Mouse (Mus musculus) midbrain, embryonic 14.5 days (tissue): ENCODE results near the gene Frmd8. TPM values are rescaled to one million over a fixed set of nuclear protein-coding genes. Genes with fewer than 3 reads are reported as not detected.

ENCODE experiments used
- ATAC-seq: fragments of 200-750 bp; cut with Nextera tagmentation; 2 replicates; pipeline ENCODE4 v1.8.0; 2017; ENCODE audit warnings: moderate number of reproducible peaks, moderate library complexity; ENCODE audit not compliant: low FRiP score, low TSS enrichment
- DNase-seq: peaks from one replicate; pipeline ENCODE4 v3.0.0-alpha.2; 2015
- H3K27ac ChIP-seq: fragments of 300-500 bp; sonication (generic); replicated peaks from 2 replicates; pipeline ENCODE4 v1.5.1; 2014; ENCODE audit warnings: mild to moderate bottlenecking, low read depth, low read length, moderate library complexity
- H3K27me3 ChIP-seq: fragments of 300-500 bp; sonication (generic); 2 replicates; pipeline ENCODE4 v1.6.1; 2014; ENCODE audit warnings: low read length, control low read depth, mixed read lengths; ENCODE audit not compliant: control insufficient read depth, insufficient read depth
- H3K36me3 ChIP-seq: fragments of 300-500 bp; sonication (generic); 2 replicates; pipeline ENCODE4 v1.6.1; 2014; ENCODE audit warnings: low read length, control low read depth; ENCODE audit not compliant: control insufficient read depth, insufficient read depth
- H3K4me1 ChIP-seq: fragments of 300-500 bp; sonication (generic); 2 replicates; pipeline ENCODE4 v1.6.1; 2014; ENCODE audit warnings: mild to moderate bottlenecking, antibody characterized with exemption, low read length, control low read depth; ENCODE audit not compliant: control insufficient read depth, insufficient read depth
- H3K4me2 ChIP-seq: fragments of 300-500 bp; sonication (generic); 2 replicates; pipeline ENCODE4 v1.6.1; 2014; ENCODE audit warnings: mild to moderate bottlenecking, low read length, moderate library complexity
- H3K4me3 ChIP-seq: fragments of 300-500 bp; sonication (generic); replicated peaks from 2 replicates; pipeline ENCODE4 v1.5.1; 2014; ENCODE audit warnings: low read depth, low read length
- H3K9ac ChIP-seq: fragments of 300-500 bp; sonication (generic); replicated peaks from 2 replicates; pipeline ENCODE4 v1.6.1; 2014; ENCODE audit warnings: mild to moderate bottlenecking, low read length, moderate library complexity
- H3K9me3 ChIP-seq: fragments of 300-500 bp; sonication (generic); 2 replicates; pipeline ENCODE4 v1.6.1; 2016; ENCODE audit warnings: low read length, control low read depth, mixed read lengths; ENCODE audit not compliant: control insufficient read depth
- WGBS: fragments of 180-500 bp; shearing (Covaris S2); extraction: QIAGEN DNeasy Blood & Tissue Kit; methylation state at CpG from one replicate; pipeline ENCODE4 v1.1.7; 2014; 5-methylcytosine and 5-hydroxymethylcytosine counted together
- polyA plus RNA-seq: library from polyadenylated mRNA; unstranded; fragments of >200 nt; fragmentation: Nextera tagmentation; extraction: Ambion mirVana; gene quantifications from 2 replicates; pipeline ENCODE4 v1.2.1, GENCODE M21; 2014

The Frmd8 gene
- polyA plus RNA-seq, 1 experiment from 2014 or later = 12.2 TPM

DNA sequence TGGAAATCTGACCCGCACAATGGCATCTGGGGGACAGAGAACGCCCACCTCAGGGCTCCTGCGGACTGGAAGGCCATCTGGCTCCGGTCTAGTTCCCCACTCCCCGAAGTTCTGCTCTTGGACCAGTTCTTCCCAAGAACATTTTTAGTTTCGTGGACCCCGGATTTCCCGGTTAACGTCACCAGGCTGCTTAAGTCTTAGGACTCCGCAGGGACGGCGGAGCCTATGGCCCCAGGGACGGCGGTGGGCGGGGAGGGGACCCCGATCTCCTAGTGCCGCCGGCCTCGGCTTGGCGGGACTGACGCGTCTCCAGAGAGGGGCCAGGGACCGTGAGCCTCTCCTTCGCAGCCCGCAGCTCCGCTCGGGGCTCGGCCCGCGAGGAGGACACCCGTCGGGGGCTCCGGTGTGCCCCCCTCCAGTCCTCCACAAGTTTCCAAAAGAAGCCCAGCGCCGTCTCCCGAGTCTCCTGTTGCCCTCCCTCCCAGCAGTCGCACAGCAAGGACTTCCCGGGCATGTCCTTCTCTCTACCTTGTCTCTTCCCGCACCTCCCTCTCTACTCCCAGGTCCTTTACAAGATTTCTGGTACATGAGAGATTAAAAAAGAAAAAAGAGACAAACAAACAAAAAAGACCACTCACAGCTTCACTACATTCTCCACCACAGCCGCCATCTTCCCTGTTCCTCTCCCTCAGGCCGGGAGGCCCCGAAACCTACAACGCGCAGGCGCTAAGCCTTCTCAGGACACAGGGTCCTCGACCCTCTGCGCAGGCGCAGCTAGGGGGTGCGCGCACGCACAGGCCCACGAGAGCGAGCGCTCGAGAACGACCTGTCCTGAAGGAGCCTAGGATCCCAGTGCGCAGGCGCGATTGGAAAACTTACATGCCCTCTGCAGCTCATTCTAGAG, 37.3 kb upstream of the Frmd8 start:
- Histone ChIP-seq H3K4me3 (peak overlapping the region; percentile 95), H3K4me1 (peaks cover 27% of the 10 kb centered on the region), H3K4me2 (peak overlapping the region; percentile 79), H3K9me3 (no peaks in the 10 kb centered on the region), H3K27me3 (no peaks in the 10 kb centered on the region), H3K9ac (peak overlapping the region; percentile 81), H3K27ac (peak overlapping the region; percentile 77), H3K36me3 (peaks cover 11% of the 10 kb centered on the region)
- under 1% methylated on average over 59 of the region's 59 CpGs for WGBS
- ATAC-seq = peak; percentile 92
- DNase-seq = peak; percentile 100

DNA sequence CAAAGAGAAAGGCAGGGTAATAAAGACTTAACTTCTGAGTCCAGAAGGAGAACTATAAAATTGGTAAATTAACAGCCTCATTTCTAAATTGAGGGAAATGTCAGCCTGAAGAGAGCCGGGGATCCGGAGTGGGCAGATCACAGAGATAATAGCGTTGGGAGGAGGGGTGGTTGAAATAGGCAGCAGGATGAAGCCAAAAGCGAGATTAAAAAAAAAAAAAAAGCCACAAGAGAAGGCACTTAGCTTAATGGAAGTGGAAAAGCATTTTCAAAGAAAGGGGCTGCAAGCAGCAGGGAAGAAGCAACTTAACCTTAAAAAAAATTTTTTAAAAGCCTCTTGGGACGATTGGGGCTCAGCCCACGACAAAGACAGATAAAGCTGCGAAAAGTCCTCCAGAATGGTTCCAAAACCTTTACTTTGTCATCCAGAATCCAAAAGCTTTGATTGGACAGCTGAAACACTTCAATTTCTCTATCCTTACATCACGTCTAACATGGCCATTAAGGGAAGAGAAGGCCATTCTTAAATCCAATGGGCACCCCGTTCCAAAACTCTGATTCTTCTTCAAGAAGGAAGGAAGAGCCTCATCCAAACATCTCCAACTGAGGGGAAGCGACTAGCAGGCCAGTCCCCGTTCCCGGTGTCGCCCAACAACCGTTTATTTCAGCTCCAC, 36.5 kb upstream of the Frmd8 start:
- 6% methylated on average over 14 of the region's 14 CpGs for WGBS
- Histone ChIP-seq H3K9me3 (no peaks in the 10 kb centered on the region), H3K4me3 (peak overlapping the region; percentile 95), H3K9ac (peak overlapping the region; percentile 81), H3K27ac (peak overlapping the region; percentile 77), H3K27me3 (no peaks in the 10 kb centered on the region), H3K36me3 (peaks cover 14% of the 10 kb centered on the region), H3K4me1 (peaks cover 27% of the 10 kb centered on the region), H3K4me2 (peak overlapping the region; percentile 79)
- ATAC-seq (no peak), DNase-seq (no peak)

DNA sequence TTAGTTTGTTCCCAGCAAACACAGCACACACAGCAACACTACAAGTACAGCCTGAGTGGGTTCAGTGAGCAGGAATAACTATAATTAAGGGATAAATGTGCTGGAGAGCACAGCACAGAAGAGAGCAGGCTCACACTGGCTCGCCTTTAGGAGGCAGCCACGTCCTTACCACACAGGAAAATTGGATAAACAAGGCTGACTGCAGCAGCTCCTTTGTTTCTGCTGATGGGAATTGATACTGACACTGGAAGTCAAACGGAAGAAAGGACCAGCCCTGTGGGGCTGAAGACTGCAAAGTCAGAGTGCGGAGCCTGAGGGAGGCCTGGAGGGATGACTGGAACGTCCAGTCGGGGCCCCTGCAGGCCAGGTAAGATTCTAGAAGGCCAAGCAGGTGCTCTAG, 35.1 kb upstream of the Frmd8 start:
- peak overlapping the region; percentile 95 for H3K4me3 ChIP-seq
- peak overlapping the region; percentile 79 for H3K4me2 ChIP-seq
- H3K9ac ChIP-seq = peak overlapping the region; percentile 35; the same call in 1 of the 2 replicates
- WGBS = 45% methylated on average over 6 of the region's 6 CpGs
- H3K9me3 ChIP-seq = no peaks in the 10 kb centered on the region
- H3K36me3 ChIP-seq = peaks cover 27% of the 10 kb centered on the region
- ATAC-seq (no peak), DNase-seq (peak; percentile 53)
- H3K27me3 ChIP-seq = no peaks in the 10 kb centered on the region
- peaks cover 27% of the 10 kb centered on the region for H3K4me1 ChIP-seq
- H3K27ac ChIP-seq = peak overlapping the region; percentile 74

DNA sequence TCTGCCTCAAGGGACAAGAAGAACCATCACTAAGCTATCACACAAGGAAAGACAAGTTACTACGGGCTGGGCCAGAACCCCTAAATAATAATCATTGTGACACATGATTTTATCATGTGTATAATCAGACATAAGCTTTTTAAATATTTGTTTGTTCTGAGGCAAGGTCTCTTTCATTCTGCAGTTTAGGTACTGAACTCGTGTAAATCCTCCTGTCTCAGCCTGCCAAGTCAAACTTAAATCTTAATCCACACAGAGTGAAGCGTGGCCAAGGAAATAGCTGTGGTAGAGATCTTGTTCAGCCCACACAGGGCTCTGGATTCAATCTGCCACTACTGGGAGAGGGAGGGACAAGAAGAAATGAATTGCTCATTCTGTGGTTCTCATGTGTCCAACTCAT, 32.2 kb upstream of the Frmd8 start:
- peaks cover 22% of the 10 kb centered on the region for H3K4me1 ChIP-seq
- H3K27me3 ChIP-seq = no peaks in the 10 kb centered on the region
- peaks cover 56% of the 10 kb centered on the region for H3K36me3 ChIP-seq
- 87% methylated on average over 3 of the region's 3 CpGs for WGBS
- H3K9ac ChIP-seq = no peak overlapping the region
- no peaks in the 10 kb centered on the region for H3K9me3 ChIP-seq
- no peak for DNase-seq
- no peak for ATAC-seq
- no peak overlapping the region for H3K27ac ChIP-seq
- H3K4me3 ChIP-seq = no peak overlapping the region
- H3K4me2 ChIP-seq = no peak overlapping the region

DNA sequence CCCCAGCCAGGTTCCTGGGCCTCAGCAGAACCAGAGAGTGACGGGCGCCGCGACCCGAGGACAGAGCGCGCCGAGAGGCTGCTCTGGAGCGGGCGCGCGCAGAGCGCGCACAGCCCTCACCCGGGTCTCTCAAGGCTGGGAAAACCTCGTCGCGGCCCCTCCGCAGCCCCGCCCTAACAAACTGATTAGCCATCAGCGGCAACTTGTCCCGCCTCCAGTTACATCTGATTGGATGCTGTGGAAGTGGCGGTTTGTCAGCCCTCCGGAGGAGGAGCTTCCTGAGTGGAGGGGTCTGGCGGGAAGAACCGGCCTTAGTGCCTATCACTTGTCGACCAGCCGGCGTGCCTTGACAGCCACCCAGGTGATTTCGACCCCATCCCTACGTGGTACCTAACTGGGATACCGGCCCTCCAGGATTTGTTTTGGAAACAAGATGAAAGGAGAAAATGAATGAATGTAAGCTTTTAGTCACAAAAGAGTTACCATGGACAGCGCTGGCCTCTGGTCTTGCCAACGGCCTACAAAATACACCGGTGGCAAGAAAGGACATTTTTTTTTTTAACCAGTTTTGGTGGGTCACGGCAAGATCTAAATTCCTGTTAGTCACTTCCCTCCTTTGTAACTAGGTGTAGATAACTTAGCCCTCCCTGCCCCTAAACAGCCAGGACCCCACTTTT, 19.1 kb upstream of the Frmd8 start, which contains the start of gene Tigd3:
TSS of gene Tigd3 (minus strand) at position 148 of the 677 bp plus-strand sequence.
- Histone ChIP-seq H3K4me3 (peak within 1 kb of the TSS; percentile 63), H3K36me3 (peaks cover 34% of the 10 kb centered on the region), H3K27ac (peak within 1 kb of the TSS; percentile 81), H3K27me3 (no peaks in the 10 kb centered on the region), H3K9ac (peak within 1 kb of the TSS; percentile 87), H3K4me1 (peaks cover 19% of the 10 kb centered on the region), H3K9me3 (no peaks in the 10 kb centered on the region), H3K4me2 (peak within 1 kb of the TSS; percentile 84)
- 5% methylated on average over 36 of the region's 36 CpGs for WGBS
- peak; percentile 99 for DNase-seq
- ATAC-seq = peak; percentile 96

DNA sequence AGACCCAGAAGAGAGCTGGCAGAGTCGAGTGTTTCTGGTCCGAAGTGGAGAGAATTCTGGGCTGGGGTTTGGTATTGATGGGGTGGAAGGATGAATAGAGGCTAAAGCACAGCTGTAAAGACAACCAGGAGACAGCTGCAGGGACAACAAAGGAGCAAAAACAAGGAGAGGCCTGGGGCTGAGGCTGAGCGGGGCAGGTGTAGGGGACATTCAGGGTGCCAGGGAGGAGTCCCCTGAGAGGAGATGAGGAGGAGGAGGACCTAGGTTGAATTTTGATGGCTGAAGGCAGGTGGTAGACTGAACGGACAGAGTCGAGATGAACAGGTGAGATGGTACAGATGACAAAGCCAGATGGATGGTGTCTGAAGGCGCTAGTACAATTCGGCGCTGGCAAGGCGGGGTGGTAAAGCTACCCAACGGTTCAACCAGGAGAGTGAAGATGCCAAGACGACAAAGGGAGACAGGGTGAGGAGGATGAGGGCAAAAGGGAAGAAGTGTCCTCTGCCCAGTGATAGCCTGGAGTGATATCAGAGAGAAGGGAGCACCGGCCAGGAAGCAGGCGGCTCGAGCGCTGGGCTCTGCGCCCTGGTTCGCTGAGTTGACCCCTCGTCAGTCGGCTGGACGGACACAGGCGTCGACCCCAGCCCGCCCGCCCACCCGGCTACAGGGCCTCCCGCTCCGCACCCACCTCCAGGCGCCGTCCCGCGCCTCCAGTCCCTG, 18.4 kb upstream of the Frmd8 start:
- Histone ChIP-seq H3K27me3 (no peaks in the 10 kb centered on the region), H3K36me3 (peaks cover 30% of the 10 kb centered on the region), H3K9ac (peak overlapping the region; percentile 87), H3K4me3 (peak overlapping the region; percentile 63), H3K4me2 (peak overlapping the region; percentile 84), H3K4me1 (peaks cover 19% of the 10 kb centered on the region), H3K9me3 (no peaks in the 10 kb centered on the region), H3K27ac (peak overlapping the region; percentile 81)
- whole genome bisulfite sequencing = 6% methylated on average over 31 of the region's 31 CpGs
- no peak; the same call in 1 of the 2 replicates for ATAC-seq
- peak; percentile 49 for DNase-seq

DNA sequence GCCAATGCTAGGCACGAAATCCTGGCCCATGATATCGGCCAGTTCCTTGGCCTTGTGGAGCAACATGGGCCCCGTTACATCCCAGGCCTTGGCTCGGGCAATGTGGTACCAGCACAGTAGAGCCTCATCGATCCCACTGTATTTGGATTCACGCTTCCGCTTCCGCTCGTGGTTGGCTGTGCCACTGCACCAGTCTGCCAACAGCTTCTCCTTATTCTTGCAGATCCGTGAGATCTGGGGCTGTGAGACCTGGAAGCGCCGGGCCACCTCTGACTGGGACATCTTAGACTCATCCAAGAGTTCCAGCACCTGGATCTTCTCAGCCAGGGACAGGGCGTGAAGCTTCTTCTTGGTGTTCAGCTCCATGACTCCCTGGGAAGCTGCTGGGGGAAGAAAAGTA, 17.7 kb upstream of the Frmd8 start:
- WGBS = 91% methylated on average over 13 of the region's 13 CpGs
- H3K36me3 ChIP-seq = peaks cover 26% of the 10 kb centered on the region
- H3K27me3 ChIP-seq = no peaks in the 10 kb centered on the region
- 0 out of 2 replicates have a peak overlapping the region, but pooled peaks have one; percentile 81 for H3K27ac ChIP-seq
- no peaks in the 10 kb centered on the region for H3K9me3 ChIP-seq
- peak overlapping the region; percentile 84 for H3K4me2 ChIP-seq
- H3K4me3 ChIP-seq = peak overlapping the region; percentile 63
- peak overlapping the region; percentile 87 for H3K9ac ChIP-seq
- H3K4me1 ChIP-seq = peaks cover 19% of the 10 kb centered on the region
- no peak for DNase-seq
- ATAC-seq = no peak

DNA sequence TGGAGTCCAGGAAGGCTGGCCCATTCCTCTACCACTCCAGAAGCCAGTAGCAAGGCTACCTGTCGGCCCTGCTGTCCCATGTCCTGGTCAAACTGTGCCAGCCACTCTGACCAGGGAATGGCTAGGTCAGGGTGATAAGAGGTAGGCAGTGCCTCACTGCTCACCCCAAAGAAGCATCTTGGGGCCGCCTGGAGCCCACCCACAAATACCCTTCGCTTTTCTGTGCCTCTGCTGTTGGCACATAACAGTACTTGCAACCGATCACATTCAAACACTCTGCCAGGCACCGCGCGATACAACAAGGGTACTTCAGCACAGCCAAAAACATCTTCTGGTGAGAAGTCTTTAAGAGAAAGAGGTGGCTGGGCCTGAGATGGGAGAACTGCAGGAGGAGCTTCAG, 17.2 kb upstream of the Frmd8 start:
- H3K27me3 ChIP-seq = no peaks in the 10 kb centered on the region
- ATAC-seq = no peak
- H3K4me1 ChIP-seq = peaks cover 19% of the 10 kb centered on the region
- 0 out of 2 replicates have a peak overlapping the region, but pooled peaks have one; percentile 84 for H3K4me2 ChIP-seq
- no peaks in the 10 kb centered on the region for H3K9me3 ChIP-seq
- no peak for DNase-seq
- peaks cover 22% of the 10 kb centered on the region for H3K36me3 ChIP-seq
- no peak overlapping the region for H3K9ac ChIP-seq
- WGBS = 92% methylated on average over 7 of the region's 7 CpGs
- H3K4me3 ChIP-seq = no peak overlapping the region
- no peak overlapping the region for H3K27ac ChIP-seq
